Comparison of ENCODE assay signal across 8 mouse cellular contexts in genomic region chr13:98504661-98505488, GRCm38 (mm10). TPM values are rescaled to one million over a fixed set of nuclear protein-coding genes. Genes with fewer than 3 reads are reported as not detected.
A peak's percentile ranks its signal among the peaks of the same experiment; 100 is the strongest.
DNase-seq lines count a peak whose midpoint lies in the region; ATAC-seq and TF ChIP-seq lines count a peak whose summit lies in the region.

No protein-coding gene starts in this region.

- no peak overlapping the region for H3K27ac ChIP-seq in lung, embryonic 16.5 days (ENCODE audit: low read length)
- peak overlapping the region; percentile 79 for H3K27ac ChIP-seq in embryonic facial prominence, embryonic 15.5 days (replicated peaks)
- H3K27ac ChIP-seq in hindbrain, postnatal 0 days, result no peak overlapping the region
- H3K27ac ChIP-seq in midbrain, embryonic 10.5 days (replicated peaks), result peak overlapping the region; percentile 85

- H3K9ac ChIP-seq in lung, embryonic 16.5 days (ENCODE audit: low read length), result no peak overlapping the region; the same call in 1 of the 2 replicates
- H3K9ac ChIP-seq in embryonic facial prominence, embryonic 15.5 days, result no peak overlapping the region
- no peak overlapping the region for H3K9ac ChIP-seq in hindbrain, postnatal 0 days (replicated peaks; ENCODE audit: low read length)

- peaks cover 25% of the 10 kb centered on the region for H3K4me1 ChIP-seq in lung, embryonic 16.5 days (replicated peaks; ENCODE audit: control insufficient read depth, insufficient read depth, low read length)
- H3K4me1 ChIP-seq in embryonic facial prominence, embryonic 15.5 days, result peaks cover 34% of the 10 kb centered on the region
- no peaks in the 10 kb centered on the region for H3K4me1 ChIP-seq in hindbrain, postnatal 0 days (ENCODE audit: insufficient read depth, low read length)
- H3K4me1 ChIP-seq in midbrain, embryonic 10.5 days, result peaks cover 53% of the 10 kb centered on the region

- H3K27me3 ChIP-seq in lung, embryonic 16.5 days (ENCODE audit: control insufficient read depth, insufficient read depth, low read depth, low read length), result peaks cover 74% of the 10 kb centered on the region
- peaks cover 69% of the 10 kb centered on the region for H3K27me3 ChIP-seq in embryonic facial prominence, embryonic 15.5 days
- H3K27me3 ChIP-seq in hindbrain, postnatal 0 days (ENCODE audit: insufficient read depth, low read length), result peaks cover 53% of the 10 kb centered on the region
- H3K27me3 ChIP-seq in midbrain, embryonic 10.5 days (ENCODE audit: low read depth, poor library complexity, severe bottlenecking), result peaks cover 100% of the 10 kb centered on the region

- H3K4me2 ChIP-seq in lung, embryonic 16.5 days (ENCODE audit: low read depth, low read length), result peak overlapping the region; percentile 72
- H3K4me2 ChIP-seq in embryonic facial prominence, embryonic 15.5 days (replicated peaks), result peak overlapping the region; percentile 80
- H3K4me2 ChIP-seq in hindbrain, postnatal 0 days (ENCODE audit: low read depth, low read length), result peak overlapping the region; percentile 49

- peak; percentile 75 for ATAC-seq in lung, embryonic 16.5 days (ENCODE audit: low read depth)
- ATAC-seq in embryonic facial prominence, embryonic 15.5 days (ENCODE audit: insufficient number of reproducible peaks, low FRiP score, low TSS enrichment, low read depth), result peak; percentile 81
- ATAC-seq in hindbrain, postnatal 0 days, result 0 out of 2 replicates have a peak, but pooled peaks have one; percentile 35
- ATAC-seq in CD4-positive, CD25-positive, alpha-beta regulatory T cell, adult 4 months, result no peak

- no peaks in the 10 kb centered on the region for H3K9me3 ChIP-seq in lung, embryonic 16.5 days (ENCODE audit: control insufficient read depth, low read length)
- no peaks in the 10 kb centered on the region for H3K9me3 ChIP-seq in embryonic facial prominence, embryonic 15.5 days (replicated peaks)
- H3K9me3 ChIP-seq in hindbrain, postnatal 0 days (ENCODE audit: low read length), result no peaks in the 10 kb centered on the region
- H3K9me3 ChIP-seq in midbrain, embryonic 10.5 days (replicated peaks), result no peaks in the 10 kb centered on the region

- no peaks in the 10 kb centered on the region for H3K36me3 ChIP-seq in lung, embryonic 16.5 days (ENCODE audit: control insufficient read depth, insufficient read depth, low read length)
- no peaks in the 10 kb centered on the region for H3K36me3 ChIP-seq in embryonic facial prominence, embryonic 15.5 days
- no peaks in the 10 kb centered on the region for H3K36me3 ChIP-seq in hindbrain, postnatal 0 days (ENCODE audit: insufficient read depth, low read length)
- no peaks in the 10 kb centered on the region for H3K36me3 ChIP-seq in midbrain, embryonic 10.5 days

- peak overlapping the region; percentile 47 for H3K4me3 ChIP-seq in lung, embryonic 16.5 days (ENCODE audit: low read length)
- peak overlapping the region; percentile 46 for H3K4me3 ChIP-seq in embryonic facial prominence, embryonic 15.5 days (replicated peaks)
- peak overlapping the region; percentile 16; the same call in 1 of the 2 replicates for H3K4me3 ChIP-seq in hindbrain, postnatal 0 days (ENCODE audit: low read length)
- peak overlapping the region; percentile 60 for H3K4me3 ChIP-seq in midbrain, embryonic 10.5 days

- no peak for DNase-seq in lung, postnatal 14 days
- no peak for DNase-seq in hindbrain, postnatal 0 days (ENCODE audit: low spot score)
- peak; percentile 81 for DNase-seq in midbrain, embryonic 10.5 days (ENCODE audit: low spot score)
- DNase-seq in frontal cortex, postnatal 14 days (ENCODE audit: low spot score in 2 of 2), result no peak
- no peak for DNase-seq in layer of hippocampus, adult 11-12 months (ENCODE audit: low spot score)

- under 1% methylated on average over 44 of the region's 51 CpGs for WGBS in lung, embryonic 16.5 days
- under 1% methylated on average over 41 of the region's 51 CpGs for WGBS in embryonic facial prominence, embryonic 15.5 days
- WGBS in hindbrain, postnatal 0 days, result under 1% methylated on average over 38 of the region's 51 CpGs
- under 1% methylated on average over 48 of the region's 51 CpGs for WGBS in midbrain, embryonic 10.5 days

- TF ChIP-seq CTCF in hindbrain, postnatal 0 days (IDR thresholded peaks at IDR 0.05; ENCODE audit: low read depth), result no peak

RNA-seq across cellular contexts. Expression of gene Gm10320, which starts 13.1 kb away (rescaled TPM):
- 1.2 and 1.8 TPM in 2 replicates for polyA plus RNA-seq in lung, embryonic 16.5 days (2015; fragmentation: Nextera tagmentation; extraction: Ambion mirVana)
- 2.2 and 3.9 TPM in 2 replicates for polyA plus RNA-seq in embryonic facial prominence, embryonic 15.5 days (2015; fragmentation: Nextera tagmentation; extraction: Ambion mirVana)
- total RNA-seq in hindbrain, postnatal 0 days (2014; rRNA removed), result 0.52 TPM in 1 of 2 replicates, not detected in the other
- 0.72 and 0.74 TPM in 2 replicates for polyA plus RNA-seq in hindbrain, postnatal 0 days (2015; fragmentation: Nextera tagmentation; extraction: Ambion mirVana)
- 1.1 and 1.2 TPM in 2 replicates for polyA plus RNA-seq in midbrain, embryonic 10.5 days (2016; fragmentation: Nextera tagmentation; extraction: Ambion mirVana)
- 1 to 10 TPM in 1 of 2 experiments, not detected in 1; 3.3 TPM for polyA plus RNA-seq in CD4-positive, CD25-positive, alpha-beta regulatory T cell, adult 4 months (2017; shearing (Covaris generic))

Comparison
In these comparisons a context has a peak if more than half of its experiments do, and no peak if none do; other contexts are left out.
1. H3K27ac ChIP-seq: peak in embryonic facial prominence, embryonic 15.5 days (single experiment) and midbrain, embryonic 10.5 days (single experiment); none in lung, embryonic 16.5 days (single experiment) and hindbrain, postnatal 0 days (single experiment).
2. Peak in every context shown above with its lines, with median percentiles within 50 percentile points of each other: H3K4me2 ChIP-seq and H3K4me3 ChIP-seq.